Mouse (Mus musculus) hindbrain, embryonic 14.5 days (tissue): ENCODE results near the gene Hesx1. TPM values are rescaled to one million over a fixed set of nuclear protein-coding genes. Genes with fewer than 3 reads are reported as not detected.

Experiments used
- ATAC-seq: fragments of 200-750 bp; cut with Nextera tagmentation; 2 replicates; pipeline ENCODE4 v1.8.0; 2017; ENCODE audit warnings: moderate number of reproducible peaks, mild to moderate bottlenecking, moderate TSS enrichment, moderate library complexity; ENCODE audit not compliant: low FRiP score
- DNase-seq: peaks from one replicate; pipeline ENCODE4 v3.0.0-alpha.2; 2015; ENCODE audit warnings: low spot score
- H3K27ac ChIP-seq: fragments of 300-500 bp; sonication (generic); 2 replicates; pipeline ENCODE4 v1.5.1; 2014; ENCODE audit warnings: mild to moderate bottlenecking, moderate library complexity
- H3K27me3 ChIP-seq: fragments of 300-500 bp; sonication (generic); 2 replicates; pipeline ENCODE4 v1.6.1; 2014; ENCODE audit warnings: mild to moderate bottlenecking, low read length, mixed read lengths; ENCODE audit not compliant: control insufficient read depth, insufficient read depth
- H3K36me3 ChIP-seq: fragments of 300-500 bp; sonication (generic); replicated peaks from 2 replicates; pipeline ENCODE4 v1.6.1; 2014; ENCODE audit not compliant: control insufficient read depth, insufficient read depth
- H3K4me1 ChIP-seq: fragments of 300-500 bp; sonication (generic); replicated peaks from 2 replicates; pipeline ENCODE4 v1.6.1; 2014; ENCODE audit warnings: antibody characterized with exemption, low read length, mixed read lengths; ENCODE audit not compliant: control insufficient read depth, insufficient read depth
- H3K4me2 ChIP-seq: fragments of 300-500 bp; sonication (generic); replicated peaks from 2 replicates; pipeline ENCODE4 v1.6.1; 2014; ENCODE audit warnings: mild to moderate bottlenecking, moderate library complexity
- H3K4me3 ChIP-seq: fragments of 300-500 bp; sonication (generic); replicated peaks from 2 replicates; pipeline ENCODE4 v1.5.1; 2014; ENCODE audit warnings: mild to moderate bottlenecking, low read length
- H3K9ac ChIP-seq: fragments of 300-500 bp; sonication (generic); 2 replicates; pipeline ENCODE4 v1.6.1; 2014
- H3K9me3 ChIP-seq: fragments of 300-500 bp; sonication (generic); 2 replicates; pipeline ENCODE4 v1.6.1; 2016; ENCODE audit warnings: low read length; ENCODE audit not compliant: control insufficient read depth
- WGBS: fragments of 180-500 bp; shearing (Covaris S2); extraction: QIAGEN DNeasy Blood & Tissue Kit; methylation state at CpG from one replicate; pipeline ENCODE4 v1.1.7; 2014; 5-methylcytosine and 5-hydroxymethylcytosine counted together
- polyA plus RNA-seq: library from polyadenylated mRNA; unstranded; fragments of >200 nt; fragmentation: Nextera tagmentation; extraction: Ambion mirVana; gene quantifications from 2 replicates; pipeline ENCODE4 v1.2.1, GENCODE M21; 2014

The Hesx1 gene
- polyA plus RNA-seq, 1 experiment from 2014 or later, result 0.20 TPM

GRCm38 (mm10) chr14:27029771-27030173 is 35.6 kb downstream of the Hesx1 start:
- H3K4me1 ChIP-seq, result no peaks in the 10 kb centered on the region
- DNase-seq, result peak; percentile 90
- no peaks in the 10 kb centered on the region for H3K27me3 ChIP-seq
- no peak overlapping the region for H3K4me3 ChIP-seq
- WGBS, result 3% methylated on average over 15 of the region's 15 CpGs
- no peaks in the 10 kb centered on the region for H3K9me3 ChIP-seq
- H3K36me3 ChIP-seq, result no peaks in the 10 kb centered on the region
- H3K27ac ChIP-seq, result no peak overlapping the region
- H3K4me2 ChIP-seq, result 0 out of 2 replicates have a peak overlapping the region, but pooled peaks have one; percentile 17
- no peak overlapping the region for H3K9ac ChIP-seq
- peak; percentile 53; the same call in 1 of the 2 replicates for ATAC-seq

- Histone ChIP-seq H3K9ac (no peak overlapping the region), H3K4me2 (no peak overlapping the region), H3K4me1 (no peaks in the 10 kb centered on the region), H3K4me3 (no peak overlapping the region), H3K27me3 (no peaks in the 10 kb centered on the region), H3K36me3 (no peaks in the 10 kb centered on the region), H3K9me3 (no peaks in the 10 kb centered on the region), H3K27ac (no peak overlapping the region)
- WGBS, result 17% methylated on average over 4 of the region's 4 CpGs
- peak; percentile 64 for DNase-seq
- ATAC-seq, result no peak
Observed at GRCm38 (mm10) chr14:27031142-27031541, 36.9 kb downstream of the Hesx1 start.

GRCm38 (mm10) chr14:27037513-27037912 is 43.3 kb downstream of the Hesx1 start:
- H3K27ac ChIP-seq, result no peak overlapping the region
- no peak for ATAC-seq

DNA sequence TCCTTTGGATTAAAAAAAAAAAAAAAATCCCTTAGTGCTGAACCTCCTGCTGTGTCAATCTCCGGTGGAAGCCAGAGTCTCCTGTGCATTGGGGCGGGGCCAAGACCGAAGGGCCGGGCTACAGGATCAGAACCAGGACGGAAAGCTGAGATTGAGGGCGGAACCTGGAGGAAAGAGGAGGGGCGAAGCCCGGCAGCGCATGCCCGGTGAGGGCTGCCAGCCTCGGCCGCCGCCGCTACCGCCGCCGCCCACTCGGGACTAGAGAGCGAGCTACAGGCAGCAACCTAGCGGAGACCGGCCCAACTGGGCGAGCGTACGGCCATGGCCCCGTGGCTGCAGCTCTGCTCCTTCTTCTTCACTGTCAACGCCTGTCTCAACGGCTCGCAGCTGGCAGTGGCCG is 44.6 kb downstream of the Hesx1 start, which contains the start of gene Il17rd:
Gene Il17rd (plus strand): TSS at position 159 of the 400 bp plus-strand sequence.
- Histone ChIP-seq H3K36me3 (no peaks in the 10 kb centered on the region), H3K9me3 (no peaks in the 10 kb centered on the region), H3K4me2 (peak within 1 kb of the TSS; percentile 97), H3K27ac (peak within 1 kb of the TSS; percentile 23), H3K9ac (peak within 1 kb of the TSS; percentile 65), H3K27me3 (peaks cover 13% of the 10 kb centered on the region), H3K4me3 (peak within 1 kb of the TSS; percentile 63), H3K4me1 (0 out of 2 replicates have a peak, but pooled peaks cover 5% of the 10 kb centered on the region)
- peak; percentile 82 for DNase-seq
- WGBS, result under 1% methylated on average over 29 of the region's 29 CpGs
- peak; percentile 93 for ATAC-seq

More at GRCm38 (mm10) chr14:27037513-27037912, 43.3 kb downstream of the Hesx1 start:
- Histone ChIP-seq H3K4me3 (no peak overlapping the region), H3K9me3 (no peaks in the 10 kb centered on the region), H3K4me1 (0 out of 2 replicates have a peak, but pooled peaks cover 5% of the 10 kb centered on the region), H3K27me3 (peaks cover 13% of the 10 kb centered on the region), H3K9ac (no peak overlapping the region), H3K36me3 (no peaks in the 10 kb centered on the region), H3K4me2 (no peak overlapping the region)
- 70% methylated on average over 1 of the region's 1 CpGs for WGBS
- no peak for DNase-seq

- peak overlapping the region; percentile 65 for H3K9ac ChIP-seq
- H3K36me3 ChIP-seq, result no peaks in the 10 kb centered on the region
- H3K27ac ChIP-seq, result peak overlapping the region; percentile 23
- H3K27me3 ChIP-seq, result peaks cover 13% of the 10 kb centered on the region
- WGBS, result under 1% methylated on average over 59 of the region's 59 CpGs
- DNase-seq (no peak), ATAC-seq (peak; percentile 64)
- no peaks in the 10 kb centered on the region for H3K9me3 ChIP-seq
- peak overlapping the region; percentile 63 for H3K4me3 ChIP-seq
- H3K4me1 ChIP-seq, result peaks cover 8% of the 10 kb centered on the region
- peak overlapping the region; percentile 97 for H3K4me2 ChIP-seq
Observed at GRCm38 (mm10) chr14:27039281-27040248, 45.3 kb downstream of the Hesx1 start.

GRCm38 (mm10) chr14:27040451-27040850 is 46.2 kb downstream of the Hesx1 start:
- H3K9me3 ChIP-seq, result no peaks in the 10 kb centered on the region
- H3K4me3 ChIP-seq, result peak overlapping the region; percentile 63
- peaks cover 13% of the 10 kb centered on the region for H3K27me3 ChIP-seq
- WGBS, result 16% methylated on average over 12 of the region's 12 CpGs
- no peak for DNase-seq
- H3K4me1 ChIP-seq, result peaks cover 14% of the 10 kb centered on the region
- ATAC-seq, result no peak
- peak overlapping the region; percentile 65; the same call in 1 of the 2 replicates for H3K9ac ChIP-seq
- H3K4me2 ChIP-seq, result peak overlapping the region; percentile 97
- no peaks in the 10 kb centered on the region for H3K36me3 ChIP-seq
- no peak overlapping the region for H3K27ac ChIP-seq

- ATAC-seq, result no peak
- WGBS, result 57% methylated on average over 8 of the region's 8 CpGs
- Histone ChIP-seq H3K4me3 (no peak overlapping the region), H3K9ac (no peak overlapping the region), H3K36me3 (no peaks in the 10 kb centered on the region), H3K4me1 (peaks cover 14% of the 10 kb centered on the region), H3K4me2 (no peak overlapping the region), H3K27me3 (peaks cover 13% of the 10 kb centered on the region), H3K27ac (no peak overlapping the region), H3K9me3 (no peaks in the 10 kb centered on the region)
- DNase-seq, result no peak
Observed at GRCm38 (mm10) chr14:27042280-27042983, 48.2 kb downstream of the Hesx1 start.

DNA sequence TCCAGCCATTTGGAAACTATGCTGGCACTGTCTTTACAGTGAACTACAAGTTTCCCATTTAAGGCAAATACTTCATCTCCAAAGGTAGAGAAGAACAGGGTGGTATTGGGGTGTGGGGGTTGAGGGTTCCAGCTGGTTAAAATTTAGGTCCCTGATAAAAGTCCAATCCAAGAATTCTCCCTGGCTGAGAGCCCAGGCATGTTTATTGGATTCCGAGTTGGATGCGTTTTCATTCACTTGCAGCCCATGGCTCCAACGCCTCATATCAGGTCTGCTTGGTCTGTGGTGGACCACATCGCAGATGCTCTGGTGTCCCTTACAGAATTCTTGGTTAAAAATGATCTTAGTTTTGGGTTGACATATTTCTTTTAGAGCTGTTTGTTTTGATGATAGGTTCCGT is 49.2 kb downstream of the Hesx1 start:
- Histone ChIP-seq H3K27me3 (peaks cover 13% of the 10 kb centered on the region), H3K4me1 (peaks cover 14% of the 10 kb centered on the region), H3K4me2 (no peak overlapping the region), H3K9ac (no peak overlapping the region), H3K36me3 (no peaks in the 10 kb centered on the region), H3K9me3 (no peaks in the 10 kb centered on the region), H3K27ac (no peak overlapping the region), H3K4me3 (no peak overlapping the region)
- 61% methylated on average over 5 of the region's 5 CpGs for WGBS
- ATAC-seq, result no peak
- no peak for DNase-seq
